Mouse (Mus musculus): ENCODE results near the gene Sbk2.

Sbk2 gene

GRCm38 (mm10) chr7:4920976-4921823 lies 43.0 kb downstream of the Sbk2 start:
- POLR2A ChIA-PET: interaction anchor here in 3 of 4 experiments (0.6 to 15.6 kb wide), 40 partner anchors 9 to 379 kb away, joined by 3 to 118 read pairs (median 5); partner anchors contain the start of genes Ube2s (in 3 of the 3), Cox6b2 (in 2 of the 3), Gm44973 (in 2 of the 3) and Hspbp1 (in 2 of the 3)
- CTCF ChIA-PET: interaction anchor here (0.5 to 4.6 kb wide), 7 partner anchors 9 to 188 kb away, joined by 3 to 43 read pairs (median 5); no protein-coding TSS in a partner anchor

GRCm38 (mm10) chr7:4920496-4920895 lies 43.7 kb downstream of the Sbk2 start:
- POLR2A ChIA-PET: interaction anchor here (0.6 to 15.6 kb wide), 35 partner anchors 9 to 235 kb away, joined by 3 to 118 read pairs (median 5); partner anchors contain the start of genes Ube2s (in 4 of the 4), Rpl28 (in 3 of the 4), Cox6b2 (in 2 of the 4) and Gm44973 (in 2 of the 4)
- CTCF ChIA-PET: interaction anchor here in 3 of 4 experiments (0.5 to 4.6 kb wide), 6 partner anchors 9 to 189 kb away, joined by 3 to 43 read pairs (median 4); partner anchors contain the start of gene Ube2s (in 1 of the 3)

GRCm38 (mm10) chr7:4919971-4920370 lies 44.2 kb downstream of the Sbk2 start:
- POLR2A ChIA-PET: interaction anchor here (0.6 to 15.6 kb wide), 32 partner anchors 8 to 1339 kb away, joined by 3 to 118 read pairs (median 5); partner anchors contain the start of genes Ube2s (in 4 of the 4), Rpl28 (in 3 of the 4), Cox6b2 (in 2 of the 4) and Hspbp1 (in 2 of the 4)
- CTCF ChIA-PET: interaction anchor here in 2 of 4 experiments (0.6 to 4.6 kb wide), 10 partner anchors 8 to 412 kb away, joined by 3 to 43 read pairs (median 4); partner anchors contain the start of gene Ube2s (in 1 of the 2)

- ChIA-PET CTCF (interaction anchor here (0.6 to 1.7 kb wide), 8 partner anchors 14 to 411 kb away, joined by 3 to 6 read pairs (median 3); no protein-coding TSS in a partner anchor), POLR2A (interaction anchor here (0.6 to 15.6 kb wide), 27 partner anchors 8 to 1338 kb away, joined by 3 to 118 read pairs (median 4); partner anchors contain the start of genes Rpl28 (in 2 of the 4), Tmem238 (in 2 of the 4), Ube2s (in 2 of the 4) and Cox6b2 (in 1 of the 4))
Measured at GRCm38 (mm10) chr7:4919096-4919495, 45.1 kb downstream of the Sbk2 start.

- POLR2A ChIA-PET: interaction anchor here in 3 of 4 experiments (0.6 to 15.6 kb wide), 15 partner anchors 8 to 1273 kb away, joined by 3 to 118 read pairs (median 5); partner anchors contain the start of genes Fiz1 (in 2 of the 3), Ube2s (in 2 of the 3), Zfp524 (in 2 of the 3) and Gm44973 (in 1 of the 3)
- CTCF ChIA-PET: interaction anchor here (0.6 to 1.7 kb wide), 4 partner anchors 16 to 22 kb away, joined by 3 to 4 read pairs (median 3); no protein-coding TSS in a partner anchor
Measured at GRCm38 (mm10) chr7:4918681-4919080, 45.5 kb downstream of the Sbk2 start.

- CTCF ChIA-PET: interaction anchor here in 1 of 4 experiments (0.6 kb wide), 1 partner anchor 17 kb away, joined by 3 read pairs; no protein-coding TSS in a partner anchor
Measured at GRCm38 (mm10) chr7:4917494-4917893, 46.7 kb downstream of the Sbk2 start.

GRCm38 (mm10) chr7:4915669-4916416 lies 48.4 kb downstream of the Sbk2 start:
- CTCF ChIA-PET: interaction anchor here in 3 of 4 experiments (0.7 to 1.7 kb wide), 6 partner anchors 15 to 25 kb away, joined by 3 to 6 read pairs (median 4); no protein-coding TSS in a partner anchor
- POLR2A ChIA-PET: interaction anchor here (0.5 to 15.6 kb wide), 59 partner anchors 8 to 1223 kb away, joined by 3 to 130 read pairs (median 5); partner anchors contain the start of genes Fiz1 (in 3 of the 4), Gm44973 (in 3 of the 4), Shisa7 (in 3 of the 4) and Ube2s (in 3 of the 4)

More at GRCm38 (mm10) chr7:4917494-4917893, 46.7 kb downstream of the Sbk2 start:
- POLR2A ChIA-PET: interaction anchor here in 3 of 4 experiments (0.8 to 15.6 kb wide), 6 partner anchors 9 to 165 kb away, joined by 3 to 118 read pairs (median 3); partner anchors contain the start of genes Cox6b2 (in 1 of the 3), Rpl28 (in 1 of the 3) and Ube2s (in 1 of the 3)

GRCm38 (mm10) chr7:4915007-4915665 lies 49.1 kb downstream of the Sbk2 start, which contains the start of gene Zfp628:
TSS of gene Zfp628 (plus strand) at chr7:4915217.
- POLR2A ChIA-PET: interaction anchor here (0.5 to 15.6 kb wide), 71 partner anchors 8 to 1222 kb away, joined by 3 to 130 read pairs (median 4); partner anchors contain the start of genes Cox6b2 (in 3 of the 4), Fiz1 (in 3 of the 4), Gm44973 (in 3 of the 4) and Shisa7 (in 3 of the 4)
- CTCF ChIA-PET: interaction anchor here in 3 of 4 experiments (0.7 to 1.7 kb wide), 7 partner anchors 14 to 188 kb away, joined by 3 to 6 read pairs (median 3); no protein-coding TSS in a partner anchor

- ChIA-PET POLR2A (interaction anchor here (0.5 to 8.8 kb wide), 109 partner anchors 8 to 1523 kb away, joined by 3 to 130 read pairs (median 6); partner anchors contain the start of genes Cox6b2 (in 4 of the 4), Hspbp1 (in 3 of the 4), Isoc2a (in 3 of the 4) and Nat14 (in 3 of the 4)), CTCF (interaction anchor here (0.6 to 3.0 kb wide), 47 partner anchors 9 to 1745 kb away, joined by 3 to 63 read pairs (median 6); partner anchors contain the start of genes Isoc2a (in 2 of the 4), Ssc5d (in 2 of the 4), Cox6b2 (in 1 of the 4) and Dnaaf3 (in 1 of the 4))
Measured at GRCm38 (mm10) chr7:4912248-4912647, 52.0 kb downstream of the Sbk2 start.

- ChIA-PET POLR2A (interaction anchor here (0.5 to 8.8 kb wide), 122 partner anchors 9 to 1524 kb away, joined by 3 to 130 read pairs (median 5); partner anchors contain the start of genes Cox6b2 (in 4 of the 4), Hspbp1 (in 4 of the 4), Isoc2a (in 3 of the 4) and Nat14 (in 3 of the 4)), CTCF (interaction anchor here (0.6 to 3.0 kb wide), 60 partner anchors 9 to 380 kb away, joined by 3 to 63 read pairs (median 5); partner anchors contain the start of genes Nat14 (in 2 of the 4), Sbk2 (in 2 of the 4), Cox6b2 (in 1 of the 4) and Dnaaf3 (in 1 of the 4))
Measured at GRCm38 (mm10) chr7:4911561-4911960, 52.6 kb downstream of the Sbk2 start.

GRCm38 (mm10) chr7:4906466-4906950 lies 57.7 kb downstream of the Sbk2 start, which contains the start of gene Gm36210:
TSS of gene Gm36210 (minus strand) at chr7:4906516.
- CTCF ChIA-PET: no interaction called here
- POLR2A ChIA-PET: interaction anchor here in 2 of 4 experiments (1.3 to 11.3 kb wide), 4 partner anchors 5 to 97 kb away, joined by 4 to 159 read pairs (median 68); partner anchors contain the start of genes Isoc2a (in 1 of the 2), Ube2s (in 1 of the 2) and Zfp628 (in 1 of the 2)

GRCm38 (mm10) chr7:4902404-4902803 lies 61.8 kb downstream of the Sbk2 start:
- CTCF ChIA-PET: interaction anchor here (0.6 to 4.9 kb wide), 18 partner anchors 9 to 370 kb away, joined by 3 to 63 read pairs (median 5); partner anchors contain the start of genes Cox6b2 (in 1 of the 4), Dnaaf3 (in 1 of the 4), Isoc2a (in 1 of the 4) and Isoc2b (in 1 of the 4)
- POLR2A ChIA-PET: interaction anchor here (0.5 to 11.3 kb wide), 59 partner anchors 8 to 376 kb away, joined by 3 to 159 read pairs (median 5); partner anchors contain the start of genes Ube2s (in 3 of the 4), Zfp628 (in 3 of the 4), Cox6b2 (in 2 of the 4) and Isoc2a (in 2 of the 4)

- POLR2A ChIA-PET: interaction anchor here (0.5 to 11.3 kb wide), 82 partner anchors 9 to 1358 kb away, joined by 3 to 159 read pairs (median 4); partner anchors contain the start of genes Ube2s (in 4 of the 4), Cox6b2 (in 3 of the 4), Isoc2a (in 3 of the 4) and Rpl28 (in 3 of the 4)
- CTCF ChIA-PET: interaction anchor here (0.5 to 4.9 kb wide), 48 partner anchors 9 to 1723 kb away, joined by 3 to 63 read pairs (median 4); partner anchors contain the start of genes Isoc2a (in 3 of the 4), Isoc2b (in 2 of the 4), Cox6b2 (in 1 of the 4) and Gm44973 (in 1 of the 4)
Measured at GRCm38 (mm10) chr7:4901171-4901570, 63.0 kb downstream of the Sbk2 start.

- POLR2A ChIA-PET: interaction anchor here (0.6 to 11.3 kb wide), 86 partner anchors 9 to 1272 kb away, joined by 3 to 159 read pairs (median 4); partner anchors contain the start of genes Ube2s (in 4 of the 4), Cox6b2 (in 3 of the 4), Isoc2a (in 3 of the 4) and Isoc2b (in 3 of the 4)
- CTCF ChIA-PET: interaction anchor here (0.6 to 4.9 kb wide), 49 partner anchors 8 to 1598 kb away, joined by 3 to 63 read pairs (median 4); partner anchors contain the start of genes Isoc2a (in 3 of the 4), Isoc2b (in 2 of the 4), Cox6b2 (in 1 of the 4) and Rpl28 (in 1 of the 4)
Measured at GRCm38 (mm10) chr7:4900523-4900851, 63.7 kb downstream of the Sbk2 start.
